Mouse (Mus musculus): ENCODE measurements around the gene Rnf169.
A peak's percentile ranks its signal among the peaks of the same experiment; 100 is the strongest.
"Not testable (repeated sequence)": the region's sequence is repeated elsewhere in the genome, so short reads cannot be mapped to it uniquely, and the experiment has no call there.

The Rnf169 gene

DNA sequence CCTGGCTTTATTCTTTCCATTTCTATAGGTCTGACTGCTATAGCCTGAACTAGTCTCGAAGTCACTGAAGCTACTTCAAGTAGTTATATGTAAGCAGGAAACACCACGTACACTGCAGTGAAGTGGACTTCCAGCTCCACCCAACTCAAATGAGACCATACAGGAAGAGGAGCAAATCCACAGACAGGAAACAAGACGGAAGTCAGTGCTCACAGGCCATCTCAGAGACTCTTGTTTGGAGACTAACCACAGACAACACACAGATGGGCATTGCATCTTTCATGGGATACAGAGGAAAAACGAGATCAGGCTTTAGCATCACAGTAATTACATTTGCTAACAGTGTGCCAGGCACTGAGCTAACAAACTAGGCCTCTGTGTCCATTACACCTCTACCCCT, 33.9 kb downstream of the Rnf169 start:
- no peak for DNase-seq (ENCODE audit: low spot score)

DNA sequence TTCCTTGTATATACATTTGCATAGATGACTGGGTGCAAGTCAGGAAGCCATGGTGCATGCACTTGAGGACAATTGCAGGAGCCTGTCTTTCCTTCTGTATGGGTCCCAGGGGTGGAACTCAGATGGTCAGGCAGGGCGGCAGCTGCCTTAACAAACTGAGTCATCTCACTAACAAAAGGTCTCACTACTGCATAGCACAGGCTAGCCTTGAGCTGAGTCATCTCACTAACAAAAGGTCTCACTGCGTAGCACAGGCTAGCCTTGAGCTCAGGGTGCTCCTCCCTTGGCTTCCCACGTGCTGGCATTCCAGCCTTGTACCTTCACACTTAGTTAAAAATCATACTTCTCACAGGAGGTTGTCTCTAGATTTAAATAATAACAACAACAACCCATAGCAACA, 34.3 kb downstream of the Rnf169 start:
- no peak for DNase-seq (ENCODE audit: low spot score)

DNA sequence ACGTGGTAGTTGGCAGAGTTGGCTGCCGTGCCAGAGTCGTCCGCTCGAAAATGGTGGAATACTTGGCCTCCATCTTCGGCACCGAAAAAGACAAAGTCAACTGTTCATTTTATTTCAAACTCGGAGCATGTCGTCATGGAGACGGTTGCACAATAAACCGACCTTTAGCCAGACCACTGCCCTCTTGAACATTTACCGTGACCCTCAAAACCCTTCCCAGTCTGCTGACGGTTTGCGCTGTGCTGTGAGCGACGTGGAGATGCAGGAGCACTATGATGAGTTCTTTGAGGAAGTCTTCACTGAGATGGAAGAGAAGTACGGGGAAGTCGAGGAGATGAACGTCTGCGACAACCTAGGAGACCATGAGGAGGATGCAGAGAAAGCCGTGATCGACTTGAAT, 35.2 kb downstream of the Rnf169 start:
- DNase-seq (ENCODE audit: low spot score): not testable (repeated sequence)

DNA sequence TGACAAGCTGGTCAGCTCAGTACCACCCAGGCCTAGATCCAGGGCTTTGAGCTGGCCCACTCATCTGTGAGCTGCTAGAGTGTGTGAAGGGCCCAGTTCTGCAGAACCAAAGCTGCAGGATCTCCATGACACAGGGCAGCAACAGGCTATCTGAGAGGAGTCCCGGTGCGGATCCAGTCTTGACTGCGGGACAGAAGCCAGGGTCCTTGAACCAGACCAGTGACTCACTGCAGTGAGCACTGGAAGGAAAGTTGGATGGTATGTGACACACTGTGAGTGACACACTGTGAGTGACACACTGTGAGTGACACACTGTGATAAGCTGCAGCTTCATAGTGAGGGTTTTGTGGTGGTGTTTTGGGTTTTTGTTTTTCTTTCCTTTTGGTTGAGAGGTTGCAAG, 35.7 kb downstream of the Rnf169 start:
- no peak for DNase-seq (ENCODE audit: low spot score)

DNA sequence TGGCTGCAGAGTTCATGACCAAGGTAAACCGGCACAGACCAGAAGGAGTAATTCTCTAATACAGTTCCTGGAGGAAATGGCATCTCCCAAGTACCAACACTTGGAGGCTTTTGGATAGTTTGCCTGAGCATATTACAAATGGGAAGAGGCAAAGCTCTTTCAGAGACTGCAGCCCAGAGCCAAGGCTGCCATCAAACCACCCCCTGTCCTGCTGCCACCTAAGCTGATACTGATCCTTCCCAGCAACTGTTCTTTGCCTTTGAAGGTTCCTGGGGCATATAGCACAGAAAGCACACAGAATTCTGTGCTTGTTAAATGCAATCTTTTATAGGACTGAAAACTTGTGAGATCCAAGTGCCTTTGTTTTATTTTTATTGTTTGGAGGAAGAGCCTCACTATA, 39.6 kb downstream of the Rnf169 start:
- no peak for DNase-seq (ENCODE audit: low spot score)

DNA sequence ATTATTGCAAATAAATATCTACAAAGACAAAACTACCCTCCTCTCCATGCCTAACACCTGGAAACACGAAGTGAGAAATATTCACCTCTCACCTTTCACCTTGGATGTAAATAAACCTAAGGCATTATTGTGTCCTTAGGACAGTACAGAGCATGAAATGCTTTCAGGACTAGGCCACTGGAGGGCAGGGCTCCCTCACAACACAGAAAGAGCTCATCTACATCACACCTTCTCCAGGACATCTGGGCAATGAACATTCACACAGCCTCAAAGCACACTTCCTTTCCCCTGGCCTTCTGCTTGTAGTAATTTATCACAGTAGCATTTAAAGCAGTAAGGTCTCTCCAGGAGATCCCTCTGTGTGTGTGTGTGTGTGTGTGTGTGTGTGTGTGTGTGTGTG, 44.5 kb downstream of the Rnf169 start:
- DNase-seq (ENCODE audit: low spot score): no peak

DNA sequence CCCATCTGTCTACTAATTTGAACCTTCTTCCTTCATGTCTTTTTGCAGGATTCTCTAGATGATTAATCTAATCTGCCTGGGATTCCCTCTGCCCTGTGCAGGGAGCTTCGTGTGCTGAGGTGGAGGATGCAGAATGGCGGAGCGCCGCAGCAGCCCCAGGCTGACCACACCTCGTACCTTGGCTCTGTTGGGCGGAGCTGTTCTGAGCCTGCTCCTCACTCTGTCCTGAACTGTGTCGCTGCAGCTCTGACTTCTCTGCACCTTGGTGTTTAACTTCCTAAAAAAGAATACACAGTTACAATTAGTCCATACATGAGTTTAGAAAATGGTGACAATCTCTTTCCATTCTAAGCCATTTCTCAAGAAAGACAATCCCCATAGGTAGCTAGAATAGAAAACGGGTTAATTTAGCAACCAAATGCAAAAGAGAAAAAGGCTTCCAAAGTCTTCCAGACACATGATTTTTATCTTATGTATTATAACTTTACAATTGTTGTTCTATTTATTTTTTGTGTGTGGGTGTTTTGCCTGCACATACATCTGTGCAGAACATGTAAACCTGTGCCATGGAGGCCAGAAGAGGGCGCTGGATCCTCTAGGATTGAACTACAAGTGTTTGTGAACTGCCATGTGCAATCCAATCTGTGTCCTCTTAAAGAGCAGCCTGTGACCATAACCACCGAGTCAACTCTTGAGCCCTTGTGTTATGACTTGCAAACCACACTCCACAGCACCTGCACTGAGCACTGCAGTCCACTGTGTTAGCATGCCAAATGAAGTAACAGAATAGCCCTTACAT, 53.1 kb downstream of the Rnf169 start:
- peak; percentile 51 for DNase-seq (ENCODE audit: low spot score)

DNA sequence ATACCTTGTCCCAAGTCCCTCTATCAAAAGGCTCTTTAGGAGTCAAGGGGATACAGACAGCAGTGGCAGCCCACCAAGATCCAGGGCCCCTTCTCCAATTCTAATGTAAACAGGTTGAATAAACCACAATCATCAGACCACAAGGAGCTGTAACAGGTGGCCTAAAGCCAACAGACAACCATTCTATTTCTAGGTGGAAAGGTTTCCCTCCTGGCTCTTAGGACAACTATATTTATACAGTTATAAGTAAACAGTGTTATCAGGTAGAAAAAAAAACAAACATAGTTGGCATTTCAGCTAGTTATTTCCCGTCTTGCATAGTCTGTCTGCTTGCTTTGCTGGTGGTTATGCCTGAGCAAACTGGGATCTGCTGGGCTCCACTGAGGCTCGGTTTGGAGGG, 59.8 kb downstream of the Rnf169 start:
- DNase-seq (ENCODE audit: low spot score): no peak

DNA sequence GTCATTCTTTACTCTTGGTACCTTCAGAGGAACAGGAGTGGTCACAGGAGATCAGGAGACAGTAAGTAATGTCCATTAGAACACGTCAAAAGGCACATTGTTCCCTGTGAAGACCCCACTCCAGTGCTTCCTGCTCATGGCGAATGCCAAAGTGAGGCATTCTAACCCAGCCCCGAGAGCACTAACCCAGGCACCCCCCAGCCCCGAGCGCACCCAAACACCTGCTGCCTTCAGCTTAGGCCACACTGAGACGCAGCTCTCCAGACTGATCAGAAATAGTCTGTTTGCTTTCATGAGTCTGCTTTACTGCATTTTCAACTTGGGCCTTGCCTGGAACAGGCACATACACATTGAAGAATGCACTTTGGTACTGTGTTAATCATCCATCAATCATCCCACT, 60.3 kb downstream of the Rnf169 start:
- no peak for DNase-seq (ENCODE audit: low spot score)

DNA sequence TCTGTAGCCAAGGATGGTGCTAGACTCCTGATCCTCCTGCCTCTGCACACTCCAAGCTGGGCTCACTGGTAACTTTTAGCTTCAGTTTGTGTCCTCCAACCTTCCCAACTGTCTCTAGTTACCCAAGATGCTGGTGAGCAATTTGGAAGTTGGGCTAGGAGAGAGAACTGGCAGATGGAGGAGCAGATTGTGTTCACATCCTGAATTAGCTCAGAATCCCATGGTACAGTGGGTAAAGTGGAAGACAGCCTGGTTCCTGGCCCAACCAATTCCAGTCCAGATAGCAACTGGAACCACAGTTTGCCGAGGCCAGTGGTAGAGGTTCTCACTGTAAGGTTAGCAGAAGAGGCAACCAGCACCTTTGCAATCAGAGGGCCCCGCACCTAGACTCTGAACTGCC, 61.1 kb downstream of the Rnf169 start:
- no peak for DNase-seq (ENCODE audit: low spot score)

DNA sequence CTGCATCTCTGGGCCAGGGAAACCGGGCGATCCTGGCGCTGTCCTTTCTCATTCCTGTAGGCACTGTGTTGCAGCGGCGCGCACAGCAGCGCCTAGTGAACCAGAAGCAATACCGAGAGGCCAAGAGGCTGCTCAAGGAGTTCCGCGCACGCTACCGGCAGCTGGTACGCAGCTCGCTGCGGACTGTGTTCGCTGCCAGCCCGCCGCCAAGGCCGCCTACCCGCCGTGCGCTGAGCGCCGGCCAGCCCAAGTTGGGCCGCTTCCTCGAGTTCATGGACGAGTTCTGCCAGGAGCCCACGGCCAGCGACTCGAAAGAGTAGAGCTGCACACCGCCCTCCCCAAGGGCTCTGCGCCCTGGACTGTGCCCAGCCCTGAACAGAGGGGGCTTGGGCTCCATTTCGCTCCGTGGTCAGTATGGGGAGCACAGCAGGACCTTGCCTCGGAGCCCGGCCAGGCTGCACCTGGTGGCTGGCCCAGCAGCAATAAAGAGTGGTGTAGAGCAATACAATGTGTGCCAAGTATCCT, 62.9 kb downstream of the Rnf169 start:
- DNase-seq (ENCODE audit: low spot score): peak; percentile 7

DNA sequence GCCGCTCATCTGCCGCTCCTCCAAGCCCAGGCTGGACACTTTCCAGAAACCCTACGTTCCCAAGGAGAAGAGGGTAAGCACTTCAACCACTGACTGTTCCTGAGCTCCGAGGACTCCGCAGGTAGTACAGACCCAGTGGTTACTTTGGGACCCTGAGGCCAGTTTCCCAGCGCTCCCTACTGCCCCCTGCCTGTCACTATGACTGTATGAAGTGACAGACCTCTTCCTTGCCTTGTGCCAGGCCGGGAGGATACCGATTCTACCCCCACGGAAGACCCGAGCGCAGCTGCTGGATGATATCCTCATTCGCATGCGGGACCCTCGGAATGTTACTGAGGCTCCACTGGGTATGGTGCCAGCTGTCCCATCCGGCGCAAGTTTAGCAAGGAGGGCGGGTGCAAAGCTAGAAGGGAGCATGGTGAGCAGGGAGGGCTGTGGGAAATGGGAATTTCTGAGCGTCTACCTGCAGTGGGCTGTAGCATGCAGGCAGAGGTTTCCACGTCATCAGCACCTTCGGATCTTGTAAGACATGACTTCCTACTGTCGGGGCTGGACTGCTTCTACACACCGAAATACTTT, 63.4 kb downstream of the Rnf169 start:
- DNase-seq (ENCODE audit: low spot score): peak; percentile 38

DNA sequence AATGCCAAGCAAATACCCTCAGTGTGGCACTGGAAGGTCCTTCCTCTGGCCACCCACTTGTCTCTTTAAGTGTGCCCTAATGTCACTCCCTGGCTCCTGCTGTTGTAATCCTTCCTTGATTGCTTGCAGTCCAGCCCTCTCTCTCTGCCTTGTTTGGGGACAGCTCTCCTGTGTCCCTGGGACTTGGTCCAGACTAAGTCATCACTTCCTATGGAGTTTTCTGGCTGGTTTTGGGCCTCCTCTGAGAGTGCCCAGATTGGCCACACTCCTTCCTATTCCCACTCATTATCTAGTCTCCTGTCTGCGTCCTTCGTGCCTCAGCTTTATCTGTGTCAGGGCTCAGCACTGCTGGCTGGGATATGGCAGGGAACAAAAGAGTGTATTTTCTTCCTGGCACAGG, 64.7 kb downstream of the Rnf169 start:
- DNase-seq (ENCODE audit: low spot score): no peak

DNA sequence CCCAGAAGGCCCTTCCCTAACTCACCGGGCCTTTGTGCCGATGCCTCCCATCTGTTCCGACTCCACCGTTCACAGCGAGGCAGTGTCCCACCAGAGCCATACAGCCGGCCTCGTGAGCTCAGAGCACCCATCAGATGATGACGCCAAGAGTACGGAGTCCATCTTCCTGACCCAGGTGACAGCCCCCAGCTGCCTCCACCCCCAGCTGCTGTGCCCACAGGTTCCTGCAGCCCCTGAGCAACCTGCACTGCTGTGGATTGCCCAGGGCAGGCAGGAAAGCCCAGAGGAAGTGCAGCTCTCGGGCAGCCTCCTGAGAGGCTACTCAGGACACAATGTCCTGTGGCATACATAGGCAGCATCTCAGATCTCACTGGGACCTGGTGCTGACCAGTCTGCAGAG, 65.9 kb downstream of the Rnf169 start:
- no peak for DNase-seq (ENCODE audit: low spot score)

DNA sequence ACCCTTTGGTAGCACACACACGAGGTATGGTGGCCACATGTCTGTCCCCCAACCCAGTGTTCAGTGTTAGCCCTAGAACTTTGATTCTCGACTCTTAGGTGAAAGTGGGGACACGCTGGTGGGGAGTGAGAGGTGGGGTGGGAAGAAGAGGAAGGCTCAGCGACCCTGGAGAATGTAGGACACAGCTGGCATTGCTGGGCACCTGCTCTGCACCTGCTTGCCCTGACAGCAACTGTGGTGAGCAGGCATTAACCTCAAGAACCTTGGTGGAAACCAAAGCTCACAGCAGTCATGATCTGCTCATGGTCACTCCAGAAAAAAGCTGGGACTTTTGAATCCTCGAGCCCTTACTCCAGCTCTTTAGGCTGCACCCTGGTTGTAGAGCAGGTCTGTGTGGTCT, 69.2 kb downstream of the Rnf169 start:
- DNase-seq (ENCODE audit: low spot score): no peak

DNA sequence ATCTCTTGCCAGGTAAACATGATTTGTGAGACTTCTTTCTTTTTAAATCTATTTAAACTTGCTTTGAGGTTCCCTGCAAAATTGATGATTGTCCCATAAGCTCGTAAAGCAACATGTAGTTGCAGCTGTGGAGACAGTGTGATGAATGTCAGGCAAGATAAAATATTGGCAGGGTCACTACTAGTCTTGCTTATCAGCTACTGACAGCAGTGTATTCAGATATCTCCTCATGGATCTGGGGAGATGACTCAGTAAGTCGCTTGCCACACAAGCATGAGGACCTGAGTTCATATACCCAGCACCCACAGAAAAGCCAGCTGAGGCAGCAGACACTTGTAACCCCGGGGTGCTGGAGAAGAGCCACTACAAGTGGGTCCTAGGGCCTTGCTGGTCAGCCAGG, 72.8 kb downstream of the Rnf169 start:
- no peak for DNase-seq (ENCODE audit: low spot score)

DNA sequence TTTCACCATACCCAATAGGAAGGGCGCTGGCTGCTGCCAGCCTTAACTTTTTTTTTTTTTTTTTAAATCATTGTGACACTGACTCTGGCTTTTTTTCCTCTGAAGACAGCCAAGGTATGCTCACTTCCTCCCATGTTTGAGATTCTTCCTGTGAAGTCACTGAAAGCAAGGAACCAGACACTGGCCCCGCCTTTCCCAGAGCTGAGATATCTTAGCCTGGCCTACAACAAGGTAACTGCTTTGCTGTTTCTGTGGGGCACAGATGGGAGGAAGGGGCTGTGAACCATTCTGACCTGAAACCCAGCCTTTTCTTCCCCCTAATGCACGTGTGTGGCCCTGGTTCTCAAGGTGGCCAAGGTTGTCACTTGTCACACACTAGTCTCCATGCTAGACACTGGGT, 73.9 kb downstream of the Rnf169 start:
- DNase-seq (ENCODE audit: low spot score): no peak

DNA sequence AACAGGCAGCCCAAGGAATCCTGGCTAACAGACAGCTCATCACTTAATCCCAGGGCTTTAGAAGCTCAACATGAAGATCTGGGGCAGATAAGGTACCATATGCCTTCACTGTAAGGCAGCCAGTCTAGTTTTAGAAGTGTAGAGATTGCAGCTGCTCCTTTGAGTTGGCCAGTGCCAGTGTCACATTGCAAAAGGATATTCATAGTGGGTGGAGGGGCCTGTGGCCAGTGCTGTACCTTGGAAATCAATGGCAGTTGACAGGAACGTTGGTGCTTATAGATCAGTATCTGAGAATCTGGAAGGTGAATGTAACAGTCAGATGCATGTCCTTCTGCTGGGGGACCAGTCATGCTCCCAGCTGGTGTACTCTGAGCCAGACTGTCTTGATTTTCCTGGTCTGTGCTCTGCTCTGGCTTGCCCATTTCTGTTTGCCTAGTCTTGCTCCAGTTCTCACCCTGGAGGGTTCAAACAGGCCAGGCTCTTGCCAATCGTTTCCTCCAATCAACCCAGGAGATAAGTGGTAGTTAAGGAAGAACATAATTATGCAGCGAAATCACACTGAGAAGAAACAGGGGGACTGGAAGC, 75.7 kb downstream of the Rnf169 start:
- no peak for DNase-seq (ENCODE audit: low spot score)

DNA sequence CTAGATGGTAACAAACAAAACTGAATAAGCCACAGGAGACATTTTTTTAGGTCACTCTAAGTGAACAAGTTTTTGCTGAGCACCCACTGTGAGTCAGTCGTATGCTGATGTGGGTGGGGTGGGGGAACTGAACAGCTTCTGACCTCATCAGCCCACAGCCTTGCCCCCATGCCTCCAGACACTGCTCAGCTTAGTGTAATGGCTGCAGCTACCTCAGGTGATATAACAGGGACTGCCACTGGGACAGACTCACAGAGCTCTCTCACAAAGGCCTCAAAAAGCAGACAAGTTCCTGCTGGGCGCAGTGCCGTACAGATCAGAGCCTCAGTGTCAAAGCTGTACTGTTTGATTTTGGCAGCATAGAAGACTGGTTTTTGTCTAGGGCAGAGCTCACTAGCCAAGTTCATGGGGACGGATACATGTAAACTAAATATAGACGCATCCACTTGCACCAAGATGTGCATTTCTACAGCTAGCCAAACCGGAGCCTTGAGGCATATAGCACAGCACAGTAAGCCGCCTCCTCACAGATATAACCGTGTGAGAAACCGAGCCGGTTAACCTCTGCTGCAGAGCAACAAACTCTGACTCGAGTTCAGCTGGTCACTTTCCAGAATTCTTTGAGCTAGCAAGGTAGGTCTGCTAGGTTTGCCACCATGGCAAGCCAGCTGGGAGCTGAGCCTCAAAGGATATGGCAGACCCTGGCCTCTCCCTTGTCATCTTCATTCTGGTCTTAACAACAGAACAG, 77.2 kb downstream of the Rnf169 start:
- no peak for DNase-seq (ENCODE audit: low spot score)

DNA sequence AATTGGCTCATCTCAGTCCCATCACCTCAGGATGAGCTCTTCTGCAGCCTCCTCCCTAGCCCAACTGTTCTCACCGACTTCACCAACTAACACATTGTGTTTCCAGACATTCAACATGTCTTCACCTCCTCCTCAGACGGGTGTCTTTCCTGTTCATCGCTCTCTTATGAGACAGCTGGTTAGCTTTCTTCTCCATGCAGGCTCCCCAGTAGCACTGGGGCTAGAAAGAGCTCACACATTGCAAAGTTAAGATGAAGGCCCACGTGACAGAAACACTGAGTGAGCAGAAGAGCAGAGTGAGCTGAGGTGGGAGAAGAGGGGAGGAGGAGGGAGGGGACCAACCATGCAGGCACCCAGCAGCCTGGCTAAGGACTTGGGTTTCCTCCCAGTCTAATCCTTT, 78.0 kb downstream of the Rnf169 start:
- no peak for DNase-seq (ENCODE audit: low spot score)

DNA sequence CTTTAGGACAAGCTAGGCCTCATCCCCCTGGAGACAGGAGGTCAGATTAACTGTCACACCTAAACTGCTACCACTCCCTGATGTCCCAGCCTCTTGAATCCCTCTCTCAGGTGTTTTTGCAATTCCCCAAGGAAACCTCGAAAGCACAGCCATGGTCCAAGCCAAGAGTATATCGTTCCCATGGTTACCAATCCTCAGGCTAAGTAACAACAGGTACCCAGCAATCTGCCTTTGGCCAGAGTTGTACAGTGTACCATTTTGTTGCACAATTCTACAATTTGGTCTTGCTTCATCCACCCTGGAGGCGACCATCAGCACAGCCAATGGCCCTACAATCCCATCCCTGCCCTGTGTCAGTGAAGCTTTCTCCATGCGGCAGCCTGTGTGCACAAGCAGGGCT, 83.3 kb downstream of the Rnf169 start:
- no peak for DNase-seq (ENCODE audit: low spot score)

DNA sequence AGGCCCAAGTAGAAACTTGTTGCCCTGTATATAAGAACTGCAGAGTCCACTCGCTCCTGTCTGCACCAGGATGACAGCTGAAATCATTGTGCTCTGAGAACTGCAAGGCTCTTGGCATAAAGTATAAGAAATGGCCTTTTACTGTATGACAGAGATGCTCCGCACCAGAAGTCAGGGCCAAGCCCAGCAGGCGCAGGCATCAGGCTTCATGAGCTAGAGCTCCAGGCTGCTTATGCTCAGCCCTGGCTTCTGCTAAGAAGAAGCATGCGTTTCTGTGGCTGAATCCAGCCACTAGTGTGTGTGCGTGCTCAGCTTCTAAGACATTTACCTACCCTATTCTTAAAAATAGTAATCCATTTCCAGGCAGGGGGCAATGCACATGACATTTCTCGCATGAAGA, 85.8 kb downstream of the Rnf169 start:
- DNase-seq (ENCODE audit: low spot score): no peak

DNA sequence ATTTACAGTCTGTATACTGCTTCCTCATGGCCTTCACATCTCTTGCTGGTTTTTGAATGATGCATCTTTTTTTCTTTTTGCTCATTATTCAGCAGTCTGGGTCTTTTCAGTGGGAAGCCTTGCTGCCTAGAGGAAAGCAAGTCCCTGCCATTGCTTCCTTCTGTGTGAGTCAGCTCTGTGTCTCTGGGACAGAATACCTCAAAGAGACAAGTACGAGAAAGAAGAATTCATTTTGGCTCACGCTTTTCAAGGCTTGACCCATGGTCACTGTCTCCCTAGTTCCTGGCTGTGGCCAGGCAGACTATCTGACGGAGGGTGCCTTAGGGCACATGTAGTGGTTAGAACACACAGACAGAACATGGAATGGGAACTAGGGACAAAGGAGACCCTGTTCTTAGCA, 86.3 kb downstream of the Rnf169 start:
- no peak for DNase-seq (ENCODE audit: low spot score)

Data from ovary, postnatal 14 days (tissue).